Mouse (Mus musculus) cerebellum, postnatal 4 days (tissue): Measurements from ENCODE around the gene Cacna1a.

Experiments
- DNase-seq, 2 experiments: peaks; one replicate each; pipeline ENCODE4 v3.0.0; 2022; ENCODE audit warnings: low spot score in 2 of 2, mixed read lengths in 1 of 2

The Cacna1a gene

GRCm38 (mm10) chr8:84413886-84414851, 25.9 kb downstream of the Cacna1a start:
- DNase-seq, result peak; percentile 38 to 50

- DNase-seq, result no peak
Measured at GRCm38 (mm10) chr8:84414918-84415317, 26.7 kb downstream of the Cacna1a start.

- peak in 1 of 2 experiments; percentile 51 for DNase-seq
Measured at GRCm38 (mm10) chr8:84415378-84415898, 27.2 kb downstream of the Cacna1a start.

GRCm38 (mm10) chr8:84416041-84416440, 27.8 kb downstream of the Cacna1a start:
- peak in 1 of 2 experiments; percentile 15 for DNase-seq

- no peak for DNase-seq
Measured at GRCm38 (mm10) chr8:84416915-84417314, 28.7 kb downstream of the Cacna1a start.

GRCm38 (mm10) chr8:84417840-84418239, 29.6 kb downstream of the Cacna1a start:
- no peak for DNase-seq

GRCm38 (mm10) chr8:84424426-84424825, 36.2 kb downstream of the Cacna1a start:
- DNase-seq, result no peak

GRCm38 (mm10) chr8:84426087-84426486, 37.8 kb downstream of the Cacna1a start:
- no peak for DNase-seq

- DNase-seq, result no peak
Measured at GRCm38 (mm10) chr8:84426582-84426981, 38.3 kb downstream of the Cacna1a start.

- DNase-seq, result no peak
Measured at GRCm38 (mm10) chr8:84428034-84428433, 39.8 kb downstream of the Cacna1a start.

GRCm38 (mm10) chr8:84429014-84429413, 40.8 kb downstream of the Cacna1a start:
- DNase-seq, result no peak

- DNase-seq, result no peak
Measured at GRCm38 (mm10) chr8:84429492-84429891, 41.3 kb downstream of the Cacna1a start.

GRCm38 (mm10) chr8:84435370-84435769, 47.1 kb downstream of the Cacna1a start:
- no peak for DNase-seq

- peak in 1 of 2 experiments; percentile 57 for DNase-seq
Measured at GRCm38 (mm10) chr8:84439813-84440212, 51.6 kb downstream of the Cacna1a start.

GRCm38 (mm10) chr8:84442043-84442442, 53.8 kb downstream of the Cacna1a start:
- no peak for DNase-seq

GRCm38 (mm10) chr8:84446571-84446991, 58.3 kb downstream of the Cacna1a start:
- peak in 1 of 2 experiments; percentile 23 for DNase-seq

- peak in 1 of 2 experiments; percentile 22 for DNase-seq
Measured at GRCm38 (mm10) chr8:84454532-84454931, 66.3 kb downstream of the Cacna1a start.

- no peak for DNase-seq
Measured at GRCm38 (mm10) chr8:84458853-84459252, 70.6 kb downstream of the Cacna1a start.

- DNase-seq, result peak in 1 of 2 experiments; percentile 42
Measured at GRCm38 (mm10) chr8:84459276-84459675, 71.0 kb downstream of the Cacna1a start.

GRCm38 (mm10) chr8:84460698-84461097, 72.5 kb downstream of the Cacna1a start:
- no peak for DNase-seq

GRCm38 (mm10) chr8:84466932-84467331, 78.7 kb downstream of the Cacna1a start:
- DNase-seq, result peak in 1 of 2 experiments; percentile 24

GRCm38 (mm10) chr8:84469076-84469475, 80.8 kb downstream of the Cacna1a start:
- no peak for DNase-seq
